ENCODE assay signal across 28 mouse cellular contexts in the genomic region with DNA sequence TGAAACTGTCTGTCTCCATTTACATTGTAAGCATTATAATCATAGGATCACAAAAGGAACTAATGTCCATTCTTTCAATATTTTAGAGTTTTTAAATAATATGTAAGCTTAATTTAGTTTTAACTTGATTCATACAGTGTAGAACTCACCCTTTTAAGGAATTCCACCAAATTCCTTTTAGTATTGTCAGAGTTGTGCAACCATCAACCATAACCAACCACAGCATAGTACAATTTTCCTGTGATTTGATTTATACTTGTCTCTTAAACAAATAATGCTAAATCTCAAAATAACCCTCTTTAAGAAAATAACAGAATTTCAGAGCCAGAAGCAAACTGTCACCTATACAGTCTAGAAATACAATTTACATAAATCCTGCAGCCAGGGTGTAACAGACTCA.
A peak's percentile ranks its signal among the peaks of the same experiment; 100 is the strongest.
DNase-seq lines count a peak whose midpoint lies in the region; ATAC-seq and TF ChIP-seq lines count a peak whose summit lies in the region.
"Had no signal": no experiment of that assay in that cellular context is flagged by ENCODE, and none has a peak within 500 bp of the region (broad histone marks: within the 10 kb centered on the region; RNA-seq: fewer than 3 reads in every experiment).

No protein-coding gene starts in this region.

- peaks cover 9% of the 10 kb centered on the region for H3K4me1 ChIP-seq in embryonic facial prominence, embryonic 13.5 days
- peaks cover 11% of the 10 kb centered on the region for H3K4me1 ChIP-seq in embryonic fibroblast, embryonic 13.5 days (ENCODE audit: control insufficient read depth, insufficient read depth, low read length)
- H3K4me1 ChIP-seq: forebrain, embryonic 12.5 days; forebrain, embryonic 15.5 days; hindbrain, embryonic 12.5 days; hindbrain, embryonic 15.5 days had no signal

- peak; percentile 15 for DNase-seq in 3134 (ENCODE audit: extremely low read depth, insufficient read length, low spot score)
- DNase-seq in adrenal gland, postnatal 4 days (ENCODE audit: low spot score in 2 of 2) = no peak
- DNase-seq in heart, adult 9 months (ENCODE audit: low spot score in 2 of 2) = no peak
- DNase-seq: adrenal gland, adult 8-10 months; adrenal gland, postnatal 36 days; cerebellum, adult 11 months; cerebellum, adult 2 months; cerebellum, adult 9-11 months; cerebellum, postnatal 25 days; embryo, embryonic 11 days; gastrocnemius, postnatal 25 days; heart, adult 2 months; kidney, adult 11 months; kidney, adult 8-10 months had no signal

- H3K27me3 ChIP-seq in C2C12 (ENCODE audit: control insufficient read depth, insufficient read depth, insufficient read length) = no peaks in the 10 kb centered on the region
- no peaks in the 10 kb centered on the region for H3K27me3 ChIP-seq in embryonic facial prominence, embryonic 13.5 days
- H3K27me3 ChIP-seq: CH12.LX; forebrain, embryonic 12.5 days; forebrain, embryonic 15.5 days; hindbrain, embryonic 12.5 days; hindbrain, embryonic 15.5 days; intestine, embryonic 15.5 days had no signal

- H3K9me3 ChIP-seq in embryonic facial prominence, embryonic 13.5 days = no peaks in the 10 kb centered on the region
- H3K9me3 ChIP-seq: forebrain, embryonic 12.5 days; forebrain, embryonic 15.5 days; G1E; hindbrain, embryonic 12.5 days; hindbrain, embryonic 15.5 days; intestine, embryonic 15.5 days had no signal

- TF ChIP-seq POLR2A in embryonic fibroblast, embryonic 13.5 days (IDR thresholded peaks at IDR 0.05; ENCODE audit: low read depth, low read length) = no peak

- H3K4me2 ChIP-seq in embryonic facial prominence, embryonic 13.5 days = no peak overlapping the region
- H3K4me2 ChIP-seq: forebrain, embryonic 12.5 days; forebrain, embryonic 15.5 days; heart, embryonic 11.5 days; hindbrain, embryonic 12.5 days; hindbrain, embryonic 15.5 days; intestine, embryonic 15.5 days had no signal

- H3K4me3 ChIP-seq in C2C12 (ENCODE audit: insufficient read depth, poor library complexity, severe bottlenecking) = no peak overlapping the region
- H3K4me3 ChIP-seq in embryonic facial prominence, embryonic 13.5 days = no peak overlapping the region
- no peak overlapping the region for H3K4me3 ChIP-seq in embryonic fibroblast, embryonic 13.5 days (ENCODE audit: insufficient read depth, low read length)
- H3K4me3 ChIP-seq: erythroblast, embryonic 14.5 days; forebrain, embryonic 12.5 days; forebrain, embryonic 15.5 days; heart, adult 2 months; hindbrain, embryonic 12.5 days; hindbrain, embryonic 15.5 days; intestine, embryonic 15.5 days had no signal

- H3K79me3 ChIP-seq in C2C12 (ENCODE audit: low read depth) = no peaks in the 10 kb centered on the region

- ATAC-seq in embryonic facial prominence, embryonic 13.5 days (ENCODE audit: insufficient number of reproducible peaks, insufficient read depth, low FRiP score, low TSS enrichment, low read depth) = no peak
- no peak for ATAC-seq in granulocyte monocyte progenitor cell, adult 5-6 weeks (replicated peaks; ENCODE audit: poor library complexity, severe bottlenecking)
- ATAC-seq: activated CD4-positive, CD25-positive, alpha-beta regulatory T cell, adult 4 months; forebrain, embryonic 15.5 days; intestine, embryonic 15.5 days had no signal

- no peaks in the 10 kb centered on the region for H3K36me3 ChIP-seq in C2C12 (ENCODE audit: control insufficient read depth, insufficient read depth)
- no peaks in the 10 kb centered on the region for H3K36me3 ChIP-seq in embryonic facial prominence, embryonic 13.5 days
- H3K36me3 ChIP-seq: forebrain, embryonic 12.5 days; forebrain, embryonic 15.5 days; G1E; hindbrain, embryonic 12.5 days; hindbrain, embryonic 15.5 days; intestine, embryonic 15.5 days had no signal

- H3K9ac ChIP-seq in embryonic facial prominence, embryonic 13.5 days = no peak overlapping the region
- H3K9ac ChIP-seq: forebrain, embryonic 12.5 days; forebrain, embryonic 15.5 days; hindbrain, embryonic 12.5 days; hindbrain, embryonic 15.5 days; intestine, embryonic 15.5 days had no signal

- H3K79me2 ChIP-seq in C2C12 (ENCODE audit: control insufficient read depth, insufficient read depth) = no peaks in the 10 kb centered on the region

- H3K27ac ChIP-seq in embryonic facial prominence, embryonic 13.5 days = peak overlapping the region; percentile 52; the same call in 1 of the 2 replicates
- H3K27ac ChIP-seq in embryonic fibroblast, embryonic 13.5 days (ENCODE audit: insufficient read depth, low read length) = peak overlapping the region; percentile 97
- H3K27ac ChIP-seq: forebrain, embryonic 12.5 days; forebrain, embryonic 15.5 days; heart, adult 2 months; hindbrain, embryonic 12.5 days; hindbrain, embryonic 15.5 days; intestine, embryonic 15.5 days had no signal

- TF ChIP-seq CTCF in C2C12 (IDR thresholded peaks at IDR 0.05; ENCODE audit: control insufficient read depth, insufficient read depth, insufficient read length) = no peak
- TF ChIP-seq CTCF in embryonic fibroblast, embryonic 13.5 days (IDR thresholded peaks at IDR 0.05; ENCODE audit: borderline replicate concordance, insufficient read depth, low read length) = no peak

- no peak overlapping the region for H3ac ChIP-seq in C2C12 (ENCODE audit: control insufficient read depth, insufficient read length, low read depth)

TF ChIP-seq in C2C12, 6 proteins besides CTCF, POLR2A, EP300 and RAD21:
- TF ChIP-seq CEBPB (IDR thresholded peaks at IDR 0.05; ENCODE audit: low read depth) (peak; percentile 96), FOSL1 (IDR thresholded peaks at IDR 0.05; ENCODE audit: insufficient read depth, low read length, poor library complexity, severe bottlenecking) (no peak)
